Mouse (Mus musculus) c-Kit-positive CD71-positive TER-119-positive erythroid progenitor cells, embryonic 14.5 days (primary cell): Measurements from ENCODE around the gene 2410137M14Rik.

Source experiments
- DNase-seq: peaks from one replicate; pipeline ENCODE4 v3.0.0-alpha.2; 2013; ENCODE audit warnings: low spot score

2410137M14Rik gene

GRCm38 (mm10) chr17:36948286-36948685, 32.8 kb downstream of the 2410137M14Rik start:
- DNase-seq = no peak

GRCm38 (mm10) chr17:36947051-36947819, 33.8 kb downstream of the 2410137M14Rik start:
- DNase-seq = no peak

DNA sequence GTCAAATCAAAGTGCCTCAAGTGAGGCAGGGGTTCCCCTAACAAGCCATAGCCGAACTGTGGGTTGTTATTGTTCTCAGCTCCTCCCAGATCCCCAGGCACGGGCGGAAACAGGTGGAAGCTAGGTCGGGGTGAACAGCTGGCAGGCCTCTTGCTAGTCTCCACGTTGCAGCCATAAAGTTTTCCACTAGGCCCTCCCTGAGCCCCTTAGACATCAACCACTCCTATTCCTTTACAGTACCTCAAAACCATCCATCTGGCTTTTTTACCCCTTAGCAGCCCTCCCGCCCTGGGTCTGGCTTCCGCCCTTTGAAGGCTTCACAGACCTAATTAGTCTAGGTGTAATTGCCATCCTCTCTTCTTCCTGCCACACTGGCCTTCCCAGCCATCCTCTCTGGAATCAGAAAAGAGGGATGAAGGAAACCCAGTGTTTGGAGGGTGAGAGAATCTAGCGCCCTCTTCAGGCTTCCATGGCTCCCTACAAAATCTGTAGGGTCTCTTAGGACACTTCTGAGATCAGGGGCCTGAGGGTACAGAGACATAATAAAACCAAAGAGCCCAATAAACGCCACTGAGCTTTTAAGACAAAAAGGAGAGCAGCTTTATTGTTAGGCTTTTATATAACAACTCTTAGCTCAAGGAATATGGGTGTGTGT, 36.8 kb downstream of the 2410137M14Rik start:
- no peak for DNase-seq

DNA sequence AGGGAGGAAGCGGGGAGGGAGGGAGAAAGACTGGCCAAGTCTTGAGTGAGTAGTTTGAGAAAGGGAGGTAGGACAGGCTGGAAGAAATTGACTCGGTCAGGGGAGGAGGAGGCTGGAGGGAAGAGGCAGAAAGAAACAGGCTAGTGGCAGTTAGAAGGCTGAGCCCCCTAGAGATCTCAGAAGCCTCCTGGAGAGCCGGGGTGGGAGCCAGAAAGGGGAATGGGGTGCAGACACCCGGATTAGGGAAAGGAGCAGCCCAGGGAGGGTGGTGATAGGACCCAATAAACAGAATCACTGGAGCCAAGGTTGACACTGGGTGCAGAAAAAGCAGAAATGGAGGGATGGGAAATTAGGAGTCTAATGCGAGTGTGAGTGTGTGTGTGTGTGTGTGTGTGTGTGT, 37.3 kb downstream of the 2410137M14Rik start:
- DNase-seq = no peak

DNA sequence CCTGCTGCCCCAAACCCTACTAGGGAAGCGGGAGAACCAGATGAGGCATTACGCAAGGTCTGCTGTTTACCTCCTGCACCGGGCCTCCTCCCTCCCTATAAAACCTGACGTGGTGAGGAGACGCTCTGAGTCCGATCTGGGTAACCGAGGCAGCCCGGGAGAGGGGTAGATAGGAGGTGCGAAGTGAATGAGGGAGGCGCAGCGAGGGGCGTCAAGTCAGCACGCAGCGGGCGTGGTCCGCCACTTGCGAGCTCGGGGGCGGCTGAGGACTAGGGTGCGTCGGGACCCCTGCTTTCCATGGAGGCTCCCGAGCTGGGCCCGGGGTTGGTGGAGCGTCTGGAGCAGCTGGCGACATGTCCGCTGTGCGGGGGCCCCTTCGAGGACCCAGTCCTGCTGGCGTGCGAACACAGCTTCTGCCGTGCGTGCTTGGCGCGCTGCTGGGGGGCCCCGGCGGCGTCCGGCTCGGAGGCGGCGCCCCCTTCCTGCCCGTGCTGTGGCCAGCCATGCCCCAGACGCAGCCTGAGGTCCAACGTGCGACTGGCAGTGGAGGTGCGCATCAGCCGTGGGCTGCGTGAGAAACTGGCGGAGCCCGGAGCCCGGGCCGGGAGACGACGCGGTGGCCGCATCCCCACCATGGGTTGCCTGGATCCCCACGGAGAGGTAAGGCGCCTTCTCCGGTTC, 38.1 kb downstream of the 2410137M14Rik start, which contains the start of gene Rnf39:
TSS of gene Rnf39 (plus strand) at position 128 of the 681 bp plus-strand sequence.
- DNase-seq = no peak

- DNase-seq = no peak
These were observed 38.6 kb downstream of the 2410137M14Rik start for GRCm38 (mm10) chr17:36942391-36942790.

GRCm38 (mm10) chr17:36938056-36938455, 43.0 kb downstream of the 2410137M14Rik start:
- no peak for DNase-seq

DNA sequence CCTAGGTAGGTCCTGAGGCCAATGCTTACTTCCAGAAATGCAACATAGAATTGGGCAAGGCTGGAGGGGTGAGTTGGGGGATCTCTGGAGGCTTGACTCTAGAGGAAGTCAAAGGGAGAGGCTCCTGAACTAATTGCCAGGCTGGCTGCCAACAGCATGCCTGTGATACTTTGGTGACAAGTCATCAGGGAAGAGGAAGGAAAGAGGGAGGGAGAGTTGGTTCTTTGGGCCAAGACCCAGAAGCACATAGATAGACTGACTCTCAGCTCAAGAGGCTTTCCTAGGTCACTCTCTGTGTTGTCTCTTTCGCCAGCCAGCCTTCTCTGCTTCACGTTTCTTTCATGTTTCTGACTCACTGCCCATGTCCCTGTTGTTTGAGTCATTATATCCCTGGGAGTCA, 49.2 kb downstream of the 2410137M14Rik start:
- no peak for DNase-seq

- DNase-seq = no peak
These were observed 49.9 kb downstream of the 2410137M14Rik start for GRCm38 (mm10) chr17:36931130-36931529.

DNA sequence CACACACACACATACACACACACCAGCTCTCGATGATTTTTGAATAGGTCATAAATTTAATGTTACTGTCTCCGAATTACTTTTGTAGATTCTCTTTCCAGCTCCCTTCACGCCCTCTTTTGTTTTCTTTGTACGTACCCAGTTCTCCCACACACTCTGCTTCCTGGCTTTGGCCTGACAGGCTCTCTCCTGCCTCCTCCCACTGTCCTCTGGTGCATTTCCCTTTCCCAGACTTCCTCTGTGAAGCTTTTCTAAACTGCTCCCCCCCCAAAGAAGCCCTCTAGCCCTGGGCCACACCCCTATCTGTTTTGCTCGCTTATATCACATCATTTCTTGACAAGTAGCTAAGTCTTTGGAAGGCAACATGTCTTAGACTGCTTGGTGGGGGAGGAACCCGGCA, 50.8 kb downstream of the 2410137M14Rik start:
- DNase-seq = no peak

GRCm38 (mm10) chr17:36929236-36929932, 51.7 kb downstream of the 2410137M14Rik start:
- no peak for DNase-seq
